Mouse (Mus musculus): ENCODE measurements around the gene Tab1. TPM values are rescaled to one million over a fixed set of nuclear protein-coding genes. Genes with fewer than 3 reads are reported as not detected.

The Tab1 gene
- 16.6 and 24.3 TPM in 2 replicates for total RNA-seq (2012; rRNA removed)

- Histone ChIP-seq H3K9ac (ENCODE audit: insufficient read depth, low read depth, low read length, poor library complexity, severe bottlenecking) (peak within 1 kb of the TSS; percentile 94), H3K36me3 (ENCODE audit: control insufficient read depth, insufficient read depth, low read length, poor library complexity, severe bottlenecking) (peaks cover 7% of the 10 kb centered on the region; the same call in 1 of the 2 replicates), H3K27ac (ENCODE audit: insufficient read depth, low read depth, low read length, poor library complexity, severe bottlenecking) (peak within 1 kb of the TSS; percentile 92), H3K9me3 (ENCODE audit: control insufficient read depth, insufficient read depth, low read depth, low read length) (no peaks in the 10 kb centered on the region), H3K4me1 (ENCODE audit: control insufficient read depth in 2 of 2, insufficient read depth in 2 of 2, low read length in 2 of 2, poor library complexity in 1 of 2) (peaks cover 1 to 11% of the 10 kb centered on the region in 2 experiments; a peak in 3 of 4 replicates), H3K4me3 (ENCODE audit: insufficient read depth in 1 of 2, low read depth in 1 of 2, low read length in 2 of 2, poor library complexity in 1 of 2, severe bottlenecking in 1 of 2) (peak within 1 kb of the TSS; percentile 79 to 92)
- in situ Hi-C loops (cut with MboI; ENCODE audit: low sequenced_read_pairs in 2 of 2, unreplicated experiment in 2 of 2): no loop called here
- peak; percentile 77 for DNase-seq (ENCODE audit: low read depth, low spot score)
- no peak for TF ChIP-seq ZNF384 (IDR thresholded peaks at IDR 0.05; ENCODE audit: low read depth, low read length)
- TF ChIP-seq HCFC1 (IDR thresholded peaks at IDR 0.05; ENCODE audit: borderline replicate concordance, insufficient read depth, low read length): peak; percentile 59; the same call in 1 of the 2 replicates
These were observed at the start of gene Tab1 for GRCm38 (mm10) chr15:80132993-80133586. Gene Tab1 (plus strand): TSS chr15:80133127.

GRCm38 (mm10) chr15:80083276-80083731 is 49.6 kb upstream of the Tab1 start:
- Histone ChIP-seq H3K9ac (ENCODE audit: insufficient read depth, low read depth, low read length, poor library complexity, severe bottlenecking) (peak overlapping the region; percentile 97), H3K9me3 (ENCODE audit: control insufficient read depth, insufficient read depth, low read depth, low read length) (no peaks in the 10 kb centered on the region), H3K27ac (ENCODE audit: insufficient read depth, low read depth, low read length, poor library complexity, severe bottlenecking) (peak overlapping the region; percentile 98), H3K4me3 (ENCODE audit: insufficient read depth in 1 of 2, low read depth in 1 of 2, low read length in 2 of 2, poor library complexity in 1 of 2, severe bottlenecking in 1 of 2) (peak overlapping the region; percentile 78 to 90), H3K4me1 (ENCODE audit: control insufficient read depth in 2 of 2, insufficient read depth in 2 of 2, low read length in 2 of 2, poor library complexity in 1 of 2) (no peaks in the 10 kb centered on the region), H3K36me3 (ENCODE audit: control insufficient read depth, insufficient read depth, low read length, poor library complexity, severe bottlenecking) (peaks cover 47% of the 10 kb centered on the region)
- TF ChIP-seq CHD2 (IDR thresholded peaks at IDR 0.05; ENCODE audit: low read depth, low read length) (no peak), ZC3H11A (IDR thresholded peaks at IDR 0.05; ENCODE audit: borderline replicate concordance, low read depth, low read length) (no peak), ZNF384 (IDR thresholded peaks at IDR 0.05; ENCODE audit: low read depth, low read length) (no peak), MAFK (IDR thresholded peaks at IDR 0.05; ENCODE audit: insufficient read depth, low read depth, low read length) (no peak), HCFC1 (IDR thresholded peaks at IDR 0.05; ENCODE audit: borderline replicate concordance, insufficient read depth, low read length) (no peak)
- in situ Hi-C loops (cut with MboI; ENCODE audit: low sequenced_read_pairs in 2 of 2, unreplicated experiment in 2 of 2): no loop called here
- DNase-seq (ENCODE audit: low read depth, low spot score): peak; percentile 99

- H3K4me3 ChIP-seq (ENCODE audit: insufficient read depth in 1 of 2, low read depth in 1 of 2, low read length in 2 of 2, poor library complexity in 1 of 2, severe bottlenecking in 1 of 2): peak overlapping the region; percentile 78 to 84
- H3K9me3 ChIP-seq (ENCODE audit: control insufficient read depth, insufficient read depth, low read depth, low read length): no peaks in the 10 kb centered on the region
- no peak for TF ChIP-seq ZNF384 (IDR thresholded peaks at IDR 0.05; ENCODE audit: low read depth, low read length)
- H3K36me3 ChIP-seq (ENCODE audit: control insufficient read depth, insufficient read depth, low read length, poor library complexity, severe bottlenecking): peaks cover 42% of the 10 kb centered on the region
- H3K4me1 ChIP-seq (ENCODE audit: control insufficient read depth in 2 of 2, insufficient read depth in 2 of 2, low read length in 2 of 2, poor library complexity in 1 of 2): no peaks in the 10 kb centered on the region
- peak overlapping the region; percentile 83 for H3K27ac ChIP-seq (ENCODE audit: insufficient read depth, low read depth, low read length, poor library complexity, severe bottlenecking)
- peak overlapping the region; percentile 92 for H3K9ac ChIP-seq (ENCODE audit: insufficient read depth, low read depth, low read length, poor library complexity, severe bottlenecking)
- no peak for DNase-seq (ENCODE audit: low read depth, low spot score)
- in situ Hi-C loops (cut with MboI; ENCODE audit: low sequenced_read_pairs in 2 of 2, unreplicated experiment in 2 of 2): no loop called here
These were observed 49.2 kb upstream of the Tab1 start for GRCm38 (mm10) chr15:80083740-80084139.

GRCm38 (mm10) chr15:80087406-80088012 is 45.4 kb upstream of the Tab1 start:
- TF ChIP-seq CHD2 (IDR thresholded peaks at IDR 0.05; ENCODE audit: low read depth, low read length): no peak
- TF ChIP-seq MAFK (IDR thresholded peaks at IDR 0.05; ENCODE audit: insufficient read depth, low read depth, low read length): no peak
- TF ChIP-seq ZC3H11A (IDR thresholded peaks at IDR 0.05; ENCODE audit: borderline replicate concordance, low read depth, low read length): no peak
- no peak for TF ChIP-seq ZNF384 (IDR thresholded peaks at IDR 0.05; ENCODE audit: low read depth, low read length)
- TF ChIP-seq HCFC1 (IDR thresholded peaks at IDR 0.05; ENCODE audit: borderline replicate concordance, insufficient read depth, low read length): no peak
- H3K9me3 ChIP-seq (ENCODE audit: control insufficient read depth, insufficient read depth, low read depth, low read length): no peaks in the 10 kb centered on the region
- no peak overlapping the region for H3K27ac ChIP-seq (ENCODE audit: insufficient read depth, low read depth, low read length, poor library complexity, severe bottlenecking)
- H3K4me3 ChIP-seq (ENCODE audit: insufficient read depth in 1 of 2, low read depth in 1 of 2, low read length in 2 of 2, poor library complexity in 1 of 2, severe bottlenecking in 1 of 2): no peak overlapping the region
- H3K9ac ChIP-seq (ENCODE audit: insufficient read depth, low read depth, low read length, poor library complexity, severe bottlenecking): no peak overlapping the region
- peaks cover 6% of the 10 kb centered on the region for H3K36me3 ChIP-seq (ENCODE audit: control insufficient read depth, insufficient read depth, low read length, poor library complexity, severe bottlenecking)
- DNase-seq (ENCODE audit: low read depth, low spot score): no peak
- in situ Hi-C loops (cut with MboI; ENCODE audit: low sequenced_read_pairs in 2 of 2, unreplicated experiment in 2 of 2): no loop called here
- peaks cover 5 to 7% of the 10 kb centered on the region in 2 experiments for H3K4me1 ChIP-seq (ENCODE audit: control insufficient read depth in 2 of 2, insufficient read depth in 2 of 2, low read length in 2 of 2, poor library complexity in 1 of 2)

Measured in ES-E14 (cell line).